Mouse (Mus musculus) bone marrow macrophage, adult 2 months (primary cell): Measurements from ENCODE around the gene Reln.

Experiments used
- CTCF ChIP-seq: IDR thresholded peaks from 2 replicates; pipeline ENCODE4 v1.5.1; 2012; ENCODE audit warnings: low read depth, mild to moderate bottlenecking, low read length, moderate library complexity
- POLR2A ChIP-seq: IDR thresholded peaks from 2 replicates; pipeline ENCODE4 v1.6.1; 2012; ENCODE audit warnings: mild to moderate bottlenecking, low read depth, low read length, borderline replicate concordance

DNA sequence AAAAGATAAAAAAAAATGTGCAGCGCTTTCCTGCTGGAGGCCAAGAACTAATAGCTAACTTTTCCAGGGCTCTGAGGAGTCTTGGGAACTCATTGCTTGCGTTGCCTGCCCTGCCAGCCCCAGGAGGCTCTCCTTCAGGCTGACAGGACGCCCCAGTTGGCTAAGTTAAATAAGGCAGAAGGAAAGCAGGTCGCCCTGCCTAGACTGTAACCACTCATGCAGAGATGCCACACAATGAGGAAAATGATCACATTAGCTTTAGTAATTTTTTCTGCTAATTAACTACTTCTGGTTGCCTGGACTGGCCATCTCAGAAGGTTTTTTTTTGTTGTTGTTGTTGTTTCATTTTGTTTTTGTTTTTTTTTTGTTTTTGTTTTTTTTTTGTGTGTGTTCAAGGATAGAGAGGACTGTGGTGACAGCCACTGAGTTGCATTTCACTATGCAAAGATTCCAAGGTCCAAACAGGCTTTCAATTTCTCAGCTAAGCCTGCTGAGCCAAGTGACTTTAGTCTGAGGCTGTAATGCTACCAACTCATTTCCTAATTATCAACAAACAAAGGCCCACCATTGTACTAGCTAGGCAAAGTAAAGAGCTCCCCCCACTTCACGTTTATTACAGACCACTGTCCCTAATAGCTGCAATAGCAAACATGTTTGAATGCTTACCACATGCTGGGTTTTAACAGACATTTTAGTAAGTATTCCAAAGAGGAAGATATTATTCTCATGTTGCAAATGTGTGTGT, 371.1 kb downstream of the Reln start:
- TF ChIP-seq POLR2A (no peak), CTCF (no peak)
